Mouse (Mus musculus): ENCODE results near the gene Gak. TPM values are rescaled to one million over a fixed set of nuclear protein-coding genes. Genes with fewer than 3 reads are reported as not detected.

The Gak gene
- polyA plus RNA-seq (2012), result 70.5 and 73.6 TPM in 2 replicates

GRCm38 (mm10) chr5:108629634-108630483, at the start of gene Gak, which contains the start of gene Tmem175:
Gak (minus strand) TSS chr5:108629755.
Tmem175 (plus strand) TSS chr5:108629770.

GRCm38 (mm10) chr5:108675251-108675816, 45.8 kb upstream of the Gak start, which contains the start of gene Slc26a1:
Slc26a1 (minus strand) TSS chr5:108675569.

GRCm38 (mm10) chr5:108668977-108669936, 39.7 kb upstream of the Gak start, which contains the start of gene Dgkq:
Dgkq (minus strand) TSS chr5:108669672.

GRCm38 (mm10) chr5:108659698-108660631, 30.4 kb upstream of the Gak start, which contains the start of gene Idua:
Idua (plus strand) TSS chr5:108660331.

DNA sequence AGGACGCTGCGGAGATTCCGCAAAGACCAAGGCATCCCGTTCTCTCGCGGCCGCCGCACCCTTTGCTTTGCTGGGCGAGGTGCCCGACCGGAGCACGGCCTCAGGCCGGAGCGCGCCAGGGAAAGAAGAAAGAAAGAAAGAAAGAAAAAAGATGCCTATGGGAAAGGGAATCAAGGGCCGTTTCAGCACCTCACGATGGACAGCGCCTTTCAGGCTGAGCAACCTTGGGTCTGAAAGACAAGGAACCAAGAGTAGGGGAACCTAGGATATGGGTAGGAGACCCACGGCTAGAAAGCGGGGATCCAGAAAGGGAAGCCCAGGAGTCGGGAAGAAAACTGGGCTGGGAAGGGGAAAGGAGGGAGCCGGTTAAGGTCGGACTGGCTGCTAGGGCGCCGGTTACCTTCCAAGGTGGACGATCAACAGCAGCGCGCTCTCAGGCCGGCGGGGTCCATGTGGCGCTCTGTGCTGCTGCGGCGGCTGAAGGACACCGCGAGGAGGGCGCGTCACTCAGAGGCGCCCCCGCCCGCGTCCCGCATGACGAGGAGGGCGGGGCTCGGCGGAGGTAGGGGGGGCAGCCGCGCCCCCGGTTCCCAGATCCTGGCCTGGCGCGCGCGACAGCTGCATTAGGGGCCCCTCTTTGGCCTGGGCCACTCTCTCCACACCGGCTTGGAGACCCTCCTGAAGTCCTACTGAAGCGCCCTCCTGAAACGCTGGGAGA, 79.9 kb downstream of the Gak start, which contains the start of gene Cplx1:
Gene Cplx1, minus strand, starts transcription at position 536 of the 718 bp plus-strand sequence.

Other genes with a start within 250 kb of the Gak start
- gene Pde6b, start 241.4 kb downstream of the Gak start, polyA plus RNA-seq (2012), result not detected in 2 replicates
- 67.1 and 69.6 TPM in 2 replicates for gene Atp5k, start 195.3 kb downstream of the Gak start, polyA plus RNA-seq (2012)
- 0.47 and 0.74 TPM in 2 replicates for gene Mfsd7a, start 180.9 kb downstream of the Gak start, polyA plus RNA-seq (2012)
- gene Pcgf3, start 168.5 kb downstream of the Gak start, polyA plus RNA-seq (2012), result 14.4 and 17.1 TPM in 2 replicates
- gene Cplx1, start 79.7 kb downstream of the Gak start, polyA plus RNA-seq (2012), result 0.05 and 0.08 TPM in 2 replicates
- gene Tmem175, start within 50 bp of the Gak start, polyA plus RNA-seq (2012), result 3.0 TPM in 2 replicates
- gene Idua, start 30.6 kb upstream of the Gak start, polyA plus RNA-seq (2012), result 18.4 and 18.8 TPM in 2 replicates
- gene Dgkq, start 39.9 kb upstream of the Gak start, polyA plus RNA-seq (2012), result 5.0 and 5.7 TPM in 2 replicates
- 0.82 and 1.1 TPM in 2 replicates for gene Slc26a1, start 45.8 kb upstream of the Gak start, polyA plus RNA-seq (2012)
- gene Fgfrl1, start 62.6 kb upstream of the Gak start, polyA plus RNA-seq (2012), result 7.6 and 12.5 TPM in 2 replicates
- not detected in 2 replicates for gene Rnf212, start 145.2 kb upstream of the Gak start, polyA plus RNA-seq (2012)
- gene Tmed11, start 165.6 kb upstream of the Gak start, polyA plus RNA-seq (2012), result not detected in 2 replicates
- not detected in 2 replicates for gene Vmn2r8, start 179.1 kb upstream of the Gak start, polyA plus RNA-seq (2012)
- gene Vmn2r9, start 222.8 kb upstream of the Gak start, polyA plus RNA-seq (2012), result 0.01 TPM in 1 of 2 replicates, not detected in the other